In genomic region chr6:88758074-88758473, GRCm38 (mm10) we compare ENCODE assay signal across 11 mouse cellular contexts. TPM values are rescaled to one million over a fixed set of nuclear protein-coding genes. Genes with fewer than 3 reads are reported as not detected.
DNase-seq lines count a peak whose midpoint lies in the region; ATAC-seq and TF ChIP-seq lines count a peak whose summit lies in the region.
"Had no signal": no experiment of that assay in that cellular context is flagged by ENCODE, and none has a peak within 500 bp of the region (broad histone marks: within the 10 kb centered on the region; RNA-seq: fewer than 3 reads in every experiment).

No protein-coding gene starts in this region.

- dilution Hi-C loops in CH12.LX (cut with MboI; ENCODE audit: extremely low pct_ligation_motif_present, extremely low pct_unique_long_range_greater_than_20kb, low sequenced_read_pairs): no loop called here

- in situ Hi-C loops in CH12.LX (cut with MboI; ENCODE audit: low pct_ligation_motif_present, low pct_unique_long_range_greater_than_20kb, low sequenced_read_pairs): no loop called here

- H3K4me2 ChIP-seq in intestine, embryonic 15.5 days (replicated peaks): no peak overlapping the region
- no peak overlapping the region for H3K4me2 ChIP-seq in intestine, postnatal 0 days (replicated peaks; ENCODE audit: low read depth)
- peak overlapping the region; percentile 69 for H3K4me2 ChIP-seq in CH12.LX (ENCODE audit: insufficient read depth, low read depth, poor library complexity, severe bottlenecking)
- peak overlapping the region; percentile 70 for H3K4me2 ChIP-seq in liver, embryonic 13.5 days
- H3K4me2 ChIP-seq: embryonic facial prominence, embryonic 15.5 days had no signal

- peaks cover 80% of the 10 kb centered on the region for H3K79me2 ChIP-seq in CH12.LX (replicated peaks; ENCODE audit: control insufficient read depth, extremely low read depth, insufficient read depth, poor library complexity, severe bottlenecking)

- 82% methylated on average over 8 of the region's 8 CpGs for WGBS in intestine, embryonic 15.5 days
- WGBS in intestine, postnatal 0 days: 76% methylated on average over 8 of the region's 8 CpGs
- 55% methylated on average over 8 of the region's 8 CpGs for WGBS in liver, embryonic 13.5 days (ENCODE audit: insufficient replicate concordance)
- WGBS in forebrain, embryonic 10.5 days: 93% methylated on average over 8 of the region's 8 CpGs

- peak; percentile 78 for DNase-seq in CH12.LX (ENCODE audit: extremely low read depth)
- DNase-seq in liver, embryonic 13.5 days: no peak
- no peak for DNase-seq in forebrain, embryonic 10.5 days (ENCODE audit: extremely low spot score, low spot score)
- no peak for DNase-seq in frontal cortex, postnatal 10 days (ENCODE audit: low spot score in 2 of 2)
- no peak for DNase-seq in B cell, adult 2 months

- TF ChIP-seq EP300 in CH12.LX (IDR thresholded peaks at IDR 0.05; ENCODE audit: low read length): no peak; the same call in 1 of the 2 replicates

- no peak for ATAC-seq in intestine, embryonic 15.5 days
- ATAC-seq in intestine, postnatal 0 days: no peak
- peak; percentile 16 for ATAC-seq in erythroblast, adult 5-6 weeks (replicated peaks; ENCODE audit: low FRiP score, poor library complexity, severe bottlenecking)
- ATAC-seq in liver, embryonic 13.5 days (ENCODE audit: low read depth): 0 out of 2 replicates have a peak, but pooled peaks have one; percentile 8

- H3K27ac ChIP-seq in intestine, embryonic 15.5 days: peak overlapping the region; percentile 60
- H3K27ac ChIP-seq in intestine, postnatal 0 days (ENCODE audit: low read depth, low read length): no peak overlapping the region
- peak overlapping the region; percentile 88 for H3K27ac ChIP-seq in CH12.LX (ENCODE audit: insufficient read depth, low read depth)
- H3K27ac ChIP-seq in liver, embryonic 13.5 days: peak overlapping the region; percentile 98
- H3K27ac ChIP-seq in forebrain, embryonic 10.5 days: no peak overlapping the region
- H3K27ac ChIP-seq: embryonic facial prominence, embryonic 15.5 days; midbrain, embryonic 10.5 days had no signal

- peaks cover 48% of the 10 kb centered on the region for H3K4me1 ChIP-seq in intestine, embryonic 15.5 days (replicated peaks)
- H3K4me1 ChIP-seq in intestine, postnatal 0 days (replicated peaks; ENCODE audit: control insufficient read depth, insufficient read depth, low read length): 0 out of 2 replicates have a peak, but pooled peaks cover 3% of the 10 kb centered on the region
- peaks cover 58 to 100% of the 10 kb centered on the region in 2 experiments for H3K4me1 ChIP-seq in CH12.LX (ENCODE audit: control insufficient read depth in 1 of 2, insufficient read depth in 2 of 2)
- peaks cover 97% of the 10 kb centered on the region for H3K4me1 ChIP-seq in liver, embryonic 13.5 days (replicated peaks)
- peaks cover 31% of the 10 kb centered on the region for H3K4me1 ChIP-seq in forebrain, embryonic 10.5 days

- TF ChIP-seq CTCF in intestine, postnatal 0 days (IDR thresholded peaks at IDR 0.05; ENCODE audit: low read depth): no peak
- TF ChIP-seq CTCF in CH12.LX (conservative IDR thresholded peaks at IDR 0.05 in 1 of 2, IDR thresholded peaks at IDR 0.05 in 1 of 2; ENCODE audit: low read depth in 2 of 2, low read length in 2 of 2): 0 out of 4 replicates have a peak, but pooled peaks of 1 of the 2 experiments have one; percentile 20

- TF ChIP-seq POLR2A in CH12.LX (IDR thresholded peaks at IDR 0.05; ENCODE audit: low read depth, low read length): no peak

- H3K4me3 ChIP-seq in intestine, embryonic 15.5 days (replicated peaks): no peak overlapping the region
- no peak overlapping the region for H3K4me3 ChIP-seq in intestine, postnatal 0 days (ENCODE audit: low read depth, low read length)
- H3K4me3 ChIP-seq in CH12.LX (replicated peaks in 1 of 3; ENCODE audit: low read depth in 2 of 3, low read length in 2 of 3, poor library complexity in 1 of 3): no peak overlapping the region
- peak overlapping the region; percentile 33 for H3K4me3 ChIP-seq in liver, embryonic 13.5 days (replicated peaks)
- H3K4me3 ChIP-seq in forebrain, embryonic 10.5 days: no peak overlapping the region
- H3K4me3 ChIP-seq: embryonic facial prominence, embryonic 15.5 days; midbrain, embryonic 10.5 days; myocyte had no signal

- H3K9me3 ChIP-seq in intestine, embryonic 15.5 days: no peaks in the 10 kb centered on the region
- no peaks in the 10 kb centered on the region for H3K9me3 ChIP-seq in intestine, postnatal 0 days (ENCODE audit: control insufficient read depth)
- no peaks in the 10 kb centered on the region for H3K9me3 ChIP-seq in CH12.LX (replicated peaks; ENCODE audit: low read length)
- H3K9me3 ChIP-seq in liver, embryonic 13.5 days (replicated peaks): no peaks in the 10 kb centered on the region
- no peaks in the 10 kb centered on the region for H3K9me3 ChIP-seq in forebrain, embryonic 10.5 days
- H3K9me3 ChIP-seq: embryonic facial prominence, embryonic 15.5 days; midbrain, embryonic 10.5 days had no signal

- H3K9ac ChIP-seq in intestine, embryonic 15.5 days: no peak overlapping the region
- no peak overlapping the region for H3K9ac ChIP-seq in intestine, postnatal 0 days (ENCODE audit: low read depth, low read length)
- H3K9ac ChIP-seq in CH12.LX (ENCODE audit: insufficient read depth, low read depth): peak overlapping the region; percentile 24; the same call in 1 of the 2 replicates
- H3K9ac ChIP-seq in liver, embryonic 13.5 days: peak overlapping the region; percentile 75
- H3K9ac ChIP-seq: embryonic facial prominence, embryonic 15.5 days had no signal

- no peaks in the 10 kb centered on the region for H3K27me3 ChIP-seq in intestine, embryonic 15.5 days (replicated peaks)
- H3K27me3 ChIP-seq in intestine, postnatal 0 days (replicated peaks; ENCODE audit: control insufficient read depth, insufficient read depth, low read length): no peaks in the 10 kb centered on the region
- no peaks in the 10 kb centered on the region for H3K27me3 ChIP-seq in CH12.LX (replicated peaks)
- no peaks in the 10 kb centered on the region for H3K27me3 ChIP-seq in liver, embryonic 13.5 days
- no peaks in the 10 kb centered on the region for H3K27me3 ChIP-seq in forebrain, embryonic 10.5 days (ENCODE audit: poor library complexity, severe bottlenecking)
- H3K27me3 ChIP-seq: embryonic facial prominence, embryonic 15.5 days had no signal

- H3K36me3 ChIP-seq in intestine, embryonic 15.5 days: no peaks in the 10 kb centered on the region
- no peaks in the 10 kb centered on the region for H3K36me3 ChIP-seq in intestine, postnatal 0 days (ENCODE audit: control insufficient read depth, insufficient read depth)
- H3K36me3 ChIP-seq in CH12.LX (replicated peaks in 1 of 2; ENCODE audit: control insufficient read depth in 1 of 2, insufficient read depth in 1 of 2, low read length in 1 of 2): peaks cover 20 to 86% of the 10 kb centered on the region in 2 experiments
- H3K36me3 ChIP-seq in liver, embryonic 13.5 days: peaks cover 24% of the 10 kb centered on the region; the same call in 1 of the 2 replicates
- no peaks in the 10 kb centered on the region for H3K36me3 ChIP-seq in forebrain, embryonic 10.5 days (replicated peaks)
- H3K36me3 ChIP-seq: embryonic facial prominence, embryonic 15.5 days; midbrain, embryonic 10.5 days had no signal

- TF ChIP-seq RAD21 in CH12.LX (IDR thresholded peaks at IDR 0.05; ENCODE audit: low read depth, low read length): no peak; the same call in 1 of the 2 replicates

TF ChIP-seq in CH12.LX, 34 proteins besides CTCF, POLR2A, EP300 and RAD21 (continues in another document):
- TF ChIP-seq USF2 (conservative IDR thresholded peaks at IDR 0.05; ENCODE audit: low read depth, low read length) (no peak), KAT2A (IDR thresholded peaks at IDR 0.05; ENCODE audit: insufficient replicate concordance, low read length) (no peak), MAX (IDR thresholded peaks at IDR 0.05; ENCODE audit: low read length) (peak; percentile 50; the same call in 1 of the 2 replicates), BHLHE40 (IDR thresholded peaks at IDR 0.05; ENCODE audit: low read depth, low read length) (peak; percentile 49; the same call in 1 of the 2 replicates), RCOR1 (conservative IDR thresholded peaks at IDR 0.05; ENCODE audit: low read depth, low read length) (0 out of 2 replicates have a peak, but pooled peaks have one; percentile 46), CHD1 (IDR thresholded peaks at IDR 0.05; ENCODE audit: low read depth, low read length) (0 out of 2 replicates have a peak, but pooled peaks have one; percentile 13), ETS1 (conservative IDR thresholded peaks at IDR 0.05; ENCODE audit: low read depth, low read length) (peak; percentile 83), TBP (conservative IDR thresholded peaks at IDR 0.05; ENCODE audit: low read depth, low read length) (peak; percentile 60; the same call in 1 of the 2 replicates), TCF12 (IDR thresholded peaks at IDR 0.05; ENCODE audit: low read depth, low read length) (peak; percentile 80), E2F4 (IDR thresholded peaks at IDR 0.05; ENCODE audit: insufficient replicate concordance, low read depth, low read length) (no peak), IRF4 (IDR thresholded peaks at IDR 0.05; ENCODE audit: low read depth, low read length) (peak; percentile 76), NELFE (IDR thresholded peaks at IDR 0.05; ENCODE audit: low read depth, low read length) (no peak), SIN3A (IDR thresholded peaks at IDR 0.05; ENCODE audit: low read length) (no peak), MAFK (IDR thresholded peaks at IDR 0.05; ENCODE audit: insufficient replicate concordance, low read length) (peak; percentile 25; the same call in 1 of the 2 replicates), CHD2 (IDR thresholded peaks at IDR 0.05; ENCODE audit: low read length) (peak; percentile 13; the same call in 1 of the 2 replicates), JUN (IDR thresholded peaks at IDR 0.05; ENCODE audit: insufficient read depth, low read depth, low read length) (peak; percentile 11; the same call in 1 of the 2 replicates), NRF1 (IDR thresholded peaks at IDR 0.05; ENCODE audit: low read depth, low read length) (0 out of 2 replicates have a peak, but pooled peaks have one; percentile 8), SMC3 (IDR thresholded peaks at IDR 0.05; ENCODE audit: low read depth, low read length) (0 out of 2 replicates have a peak, but pooled peaks have one; percentile 5)

RNA-seq across cellular contexts. Expression of gene Mgll, which starts 33.9 kb away (rescaled TPM):
- 71.6 and 75.9 TPM in 2 replicates for polyA plus RNA-seq in intestine, embryonic 15.5 days (2015; fragmentation: Nextera tagmentation; extraction: Ambion mirVana)
- polyA plus RNA-seq in intestine, postnatal 0 days (2015; fragmentation: Nextera tagmentation; extraction: Ambion mirVana): 65.4 and 78.2 TPM in 2 replicates
- total RNA-seq in CH12.LX (2012; rRNA removed) (81.1 and 95.6 TPM in 2 replicates), CH12.LX (2014; rRNA removed) (57.7 and 60.8 TPM in 2 replicates)
- polyA plus RNA-seq in CH12.LX (2012; ENCODE audit: insufficient read length, low read depth): 66.6 and 76.5 TPM in 2 replicates
- total RNA-seq in erythroblast, adult 5-6 weeks (2015; ENCODE audit: low replicate concordance): 29.8 and 41.2 TPM in 2 replicates
- 44.1 and 78.5 TPM in 2 replicates for total RNA-seq in erythroblast, adult 5-6 weeks (2017; ENCODE audit: low replicate concordance)
- polyA plus RNA-seq in liver, embryonic 13.5 days (2015; fragmentation: Nextera tagmentation; extraction: Ambion mirVana): 66.8 and 68.8 TPM in 2 replicates
- 5.8 and 7.4 TPM in 2 replicates for polyA plus RNA-seq in forebrain, embryonic 10.5 days (2016; fragmentation: Nextera tagmentation; extraction: Ambion mirVana)

Comparison
In these comparisons a context has a peak if more than half of its experiments do, and no peak if none do; other contexts are left out.
1. H3K27ac ChIP-seq: peak in intestine, embryonic 15.5 days (single experiment), CH12.LX (single experiment) and liver, embryonic 13.5 days (single experiment); none in intestine, postnatal 0 days (single experiment) and forebrain, embryonic 10.5 days (single experiment).
2. ATAC-seq: peak in erythroblast, adult 5-6 weeks (single experiment) and liver, embryonic 13.5 days (single experiment); none in intestine, embryonic 15.5 days (single experiment) and intestine, postnatal 0 days (single experiment).
3. H3K4me2 ChIP-seq: peak in CH12.LX (single experiment) and liver, embryonic 13.5 days (single experiment); none in intestine, embryonic 15.5 days (single experiment) and intestine, postnatal 0 days (single experiment).
4. H3K9ac ChIP-seq: peak in CH12.LX (single experiment) and liver, embryonic 13.5 days (single experiment); none in intestine, embryonic 15.5 days (single experiment) and intestine, postnatal 0 days (single experiment).